In genomic region chrX:12041453-12041852, GRCm38 (mm10) we compare ENCODE assay signal across 21 mouse cellular contexts.
DNase-seq lines count a peak whose midpoint lies in the region; ATAC-seq lines count a peak whose summit lies in the region.
"Had no signal": no experiment of that assay in that cellular context is flagged by ENCODE, and none has a peak within 500 bp of the region (broad histone marks: within the 10 kb centered on the region; RNA-seq: fewer than 3 reads in every experiment).

No protein-coding gene starts in this region.

- H3K27me3 ChIP-seq in limb, embryonic 10.5 days (ENCODE audit: low read depth, poor library complexity, severe bottlenecking), result peaks cover 38% of the 10 kb centered on the region
- H3K27me3 ChIP-seq: forebrain, embryonic 13.5 days; hindbrain, embryonic 15.5 days had no signal

- WGBS in limb, embryonic 10.5 days, result 91% methylated on average over 5 of the region's 5 CpGs

- peak; percentile 43 for DNase-seq in 416B (ENCODE audit: low read depth)
- DNase-seq in CD4-positive helper T cell, adult 2 months (ENCODE audit: low read depth, low spot score), result peak; percentile 16
- peak; percentile 29 for DNase-seq in T-cell, adult 2 months (ENCODE audit: low spot score)
- DNase-seq in adrenal gland, adult 2 months, result no peak
- no peak for DNase-seq in kidney, postnatal 4 days
- no peak for DNase-seq in left cerebral cortex, postnatal 25 days (ENCODE audit: low spot score in 2 of 2)
- DNase-seq in limb, embryonic 10.5 days (ENCODE audit: low spot score), result no peak
- DNase-seq: adrenal gland, adult 8-10 months; adrenal gland, postnatal 25 days; cerebellum, adult 18-20 months; cerebellum, adult 9-10 months; cerebellum, postnatal 14 days; gastrocnemius, postnatal 10 days; gastrocnemius, postnatal 36 days; heart, adult 11 months had no signal

- H3K9me3 ChIP-seq in limb, embryonic 10.5 days (replicated peaks), result no peaks in the 10 kb centered on the region
- H3K9me3 ChIP-seq: forebrain, embryonic 10.5 days; forebrain, embryonic 13.5 days; hindbrain, embryonic 12.5 days; hindbrain, embryonic 15.5 days had no signal

- ATAC-seq in inflammation-experienced regulatory T-cells, adult 6 months, result peak; percentile 73
- ATAC-seq: forebrain, embryonic 13.5 days; forebrain, embryonic 16.5 days had no signal

- no peaks in the 10 kb centered on the region for H3K4me1 ChIP-seq in limb, embryonic 10.5 days
- H3K4me1 ChIP-seq: forebrain, embryonic 10.5 days; forebrain, embryonic 13.5 days; hindbrain, embryonic 12.5 days had no signal

- intact Hi-C loops in left cerebral cortex, postnatal 25 days (cut with DNase I), result no loop called here

- no peak overlapping the region for H3K4me3 ChIP-seq in limb, embryonic 10.5 days
- H3K4me3 ChIP-seq: forebrain, embryonic 10.5 days; forebrain, embryonic 13.5 days; hindbrain, embryonic 12.5 days; hindbrain, embryonic 15.5 days had no signal

- no peak overlapping the region for H3K27ac ChIP-seq in limb, embryonic 10.5 days
- H3K27ac ChIP-seq: forebrain, embryonic 10.5 days; forebrain, embryonic 13.5 days; hindbrain, embryonic 12.5 days; hindbrain, embryonic 15.5 days had no signal

- peaks cover 93% of the 10 kb centered on the region for H3K36me3 ChIP-seq in limb, embryonic 10.5 days

Comparison
In these comparisons a context has a peak if more than half of its experiments do, and no peak if none do; other contexts are left out.
1. DNase-seq: peak in 416B (single experiment), CD4-positive helper T cell, adult 2 months (single experiment) and T-cell, adult 2 months (single experiment); none in adrenal gland, adult 2 months (single experiment), kidney, postnatal 4 days (0 of 2), left cerebral cortex, postnatal 25 days (0 of 2) and limb, embryonic 10.5 days (single experiment).